Mouse (Mus musculus): ENCODE data around the gene Ccl9.

Gene Ccl9

GRCm38 (mm10) chr11:83538705-83539314, 39.6 kb downstream of the Ccl9 start:
- no peak for DNase-seq (ENCODE audit: low read depth, low spot score)

DNA sequence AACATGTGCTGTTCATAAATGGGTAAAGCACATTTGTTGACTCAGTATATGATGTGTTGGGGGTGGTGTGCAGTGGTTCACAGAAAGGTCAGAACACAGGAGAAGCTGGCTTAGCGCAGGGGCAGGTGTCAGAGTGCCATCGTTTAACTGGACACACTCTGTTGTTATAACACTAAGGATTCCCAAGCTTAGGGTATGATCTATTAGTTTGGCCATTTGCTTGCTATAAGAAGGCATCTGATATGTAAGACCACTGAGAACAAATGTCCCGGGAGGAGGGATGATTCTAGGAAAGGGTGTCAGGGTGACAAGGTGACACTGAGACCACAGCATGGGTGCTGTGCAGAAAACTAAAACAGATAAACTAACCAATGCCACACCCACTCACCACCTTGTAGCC, 41.6 kb downstream of the Ccl9 start:
- DNase-seq (ENCODE audit: low read depth, low spot score) = no peak

DNA sequence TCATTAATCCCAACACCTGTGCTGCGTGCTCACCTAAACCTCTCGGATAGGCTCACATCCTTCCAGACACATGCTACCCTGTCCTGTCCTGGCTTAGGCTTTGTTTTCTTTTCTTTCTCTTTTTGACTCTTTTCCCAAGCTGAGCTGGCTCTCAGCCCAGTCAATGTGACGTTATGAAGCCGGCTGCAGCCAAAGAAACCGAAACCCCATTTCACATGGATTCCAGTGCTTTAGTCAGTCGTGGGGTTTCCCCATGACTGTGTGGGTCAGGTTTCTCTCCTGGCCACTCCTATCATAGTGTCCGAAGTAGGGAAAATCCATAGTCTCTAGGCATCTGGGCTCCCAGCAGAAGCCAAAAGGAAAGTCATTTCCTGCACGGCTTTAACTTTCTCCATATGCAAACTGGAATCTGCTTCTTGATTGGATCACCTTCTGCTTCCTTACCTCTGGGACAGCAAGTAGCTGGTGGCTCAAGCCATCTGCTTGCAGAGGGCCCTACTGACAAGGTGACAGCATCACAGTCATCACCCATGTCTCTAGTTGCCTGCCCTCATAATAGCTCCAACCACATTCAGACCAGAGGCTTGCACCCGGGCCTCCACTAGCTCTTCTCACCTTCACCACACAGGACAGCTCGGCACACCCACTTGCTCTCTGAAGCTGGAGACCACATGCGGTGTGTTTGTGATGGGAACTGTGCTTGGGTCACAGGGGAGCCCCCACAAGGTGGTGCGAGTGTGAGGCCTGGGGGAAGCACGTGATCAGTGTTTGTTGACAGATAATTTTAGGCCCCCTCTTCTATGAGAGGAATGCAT, 43.6 kb downstream of the Ccl9 start:
- DNase-seq (ENCODE audit: low read depth, low spot score) = peak; percentile 26

DNA sequence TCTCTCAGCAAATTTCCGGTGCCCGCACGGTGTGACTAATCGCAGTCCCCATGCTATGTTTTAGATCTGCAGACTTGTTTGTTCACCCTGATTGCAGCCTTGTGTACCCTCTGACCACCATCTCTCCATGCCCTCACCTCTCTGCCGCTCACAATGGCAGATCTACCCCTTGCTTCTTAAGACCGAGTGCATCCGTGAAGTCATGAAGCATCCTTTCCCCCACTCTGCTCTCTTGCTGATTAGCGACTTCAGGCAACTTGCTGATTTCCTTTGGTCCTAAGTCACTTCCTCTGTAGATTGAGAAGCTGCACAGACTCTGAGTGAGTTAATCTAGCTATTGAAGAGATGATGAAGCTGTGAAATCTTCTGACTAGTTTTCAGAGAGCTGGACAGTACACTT, 44.3 kb downstream of the Ccl9 start:
- DNase-seq (ENCODE audit: low read depth, low spot score) = peak; percentile 24

- no peak for DNase-seq (ENCODE audit: low read depth, low spot score)
These were observed 45.2 kb downstream of the Ccl9 start for GRCm38 (mm10) chr11:83533192-83533591.

GRCm38 (mm10) chr11:83530360-83530759, 48.1 kb downstream of the Ccl9 start, which contains the start of gene Ccl5:
Ccl5 (minus strand) TSS chr11:83530518.
- DNase-seq (ENCODE audit: low read depth, low spot score) = peak; percentile 44

- DNase-seq (ENCODE audit: low read depth, low spot score) = no peak
These were observed 49.4 kb downstream of the Ccl9 start for GRCm38 (mm10) chr11:83529024-83529423.

All from CD4-positive, CD25-positive, alpha-beta regulatory T cell, adult 2 months (primary cell).